Mouse (Mus musculus) heart, embryonic 12.5 days (tissue): ENCODE measurements around the gene Ccdc175. TPM values are rescaled to one million over a fixed set of nuclear protein-coding genes. Genes with fewer than 3 reads are reported as not detected.

Experiments
- ATAC-seq: fragments of 200-750 bp; cut with Nextera tagmentation; 2 replicates; pipeline ENCODE4 v1.8.0; 2017; ENCODE audit warnings: moderate TSS enrichment, moderate library complexity; ENCODE audit not compliant: insufficient number of reproducible peaks, low FRiP score
- H3K27ac ChIP-seq: fragments of 300-500 bp; sonication (generic); 2 replicates; pipeline ENCODE4 v1.5.1; 2016; ENCODE audit warnings: mild to moderate bottlenecking, moderate library complexity; ENCODE audit not compliant: poor library complexity, severe bottlenecking
- H3K27me3 ChIP-seq: fragments of 300-500 bp; sonication (generic); replicated peaks from 2 replicates; pipeline ENCODE4 v1.6.1; 2016; ENCODE audit warnings: mild to moderate bottlenecking, moderate library complexity
- H3K36me3 ChIP-seq: fragments of 300-500 bp; sonication (generic); 2 replicates; pipeline ENCODE4 v1.6.1; 2016; ENCODE audit warnings: mild to moderate bottlenecking, moderate library complexity
- H3K4me1 ChIP-seq: fragments of 300-500 bp; sonication (generic); replicated peaks from 2 replicates; pipeline ENCODE4 v1.6.1; 2016; ENCODE audit warnings: mild to moderate bottlenecking
- H3K4me2 ChIP-seq: fragments of 300-500 bp; sonication (generic); 2 replicates; pipeline ENCODE4 v1.6.1; 2016; ENCODE audit warnings: mild to moderate bottlenecking, moderate library complexity
- H3K4me3 ChIP-seq: fragments of 300-500 bp; sonication (generic); 2 replicates; pipeline ENCODE4 v1.5.1; 2016; ENCODE audit warnings: mild to moderate bottlenecking
- H3K9ac ChIP-seq: fragments of 300-500 bp; sonication (generic); 2 replicates; pipeline ENCODE4 v1.6.1; 2016; ENCODE audit warnings: mild to moderate bottlenecking, moderate library complexity
- H3K9me3 ChIP-seq: fragments of 300-500 bp; sonication (generic); replicated peaks from 2 replicates; pipeline ENCODE4 v1.6.1; 2016; ENCODE audit warnings: mild to moderate bottlenecking, moderate library complexity
- WGBS: fragments of 180-500 bp; shearing (Covaris S2); methylation state at CpG from one replicate; pipeline ENCODE4 v1.1.7; 2016; 5-methylcytosine and 5-hydroxymethylcytosine counted together
- polyA plus RNA-seq: library from polyadenylated mRNA; unstranded; fragments of >200 nt; fragmentation: Nextera tagmentation; extraction: Ambion mirVana; gene quantifications from 2 replicates; pipeline ENCODE4 v1.2.1, GENCODE M21; 2016

Ccdc175 gene
- polyA plus RNA-seq, 1 experiment from 2014 or later: not detected

GRCm38 (mm10) chr12:72197434-72197833 lies 12.6 kb upstream of the Ccdc175 start:
- no peak for ATAC-seq
- Histone ChIP-seq H3K9ac (no peak overlapping the region), H3K4me2 (no peak overlapping the region), H3K4me3 (no peak overlapping the region), H3K4me1 (peaks cover 11% of the 10 kb centered on the region), H3K27ac (no peak overlapping the region), H3K27me3 (no peaks in the 10 kb centered on the region), H3K9me3 (no peaks in the 10 kb centered on the region), H3K36me3 (no peaks in the 10 kb centered on the region)
- 48% methylated on average over 7 of the region's 7 CpGs for WGBS

GRCm38 (mm10) chr12:72179561-72179960 lies 5.3 kb downstream of the Ccdc175 start:
- Histone ChIP-seq H3K4me1 (no peaks in the 10 kb centered on the region), H3K36me3 (no peaks in the 10 kb centered on the region), H3K27me3 (no peaks in the 10 kb centered on the region), H3K9ac (no peak overlapping the region), H3K4me2 (no peak overlapping the region), H3K27ac (no peak overlapping the region), H3K4me3 (no peak overlapping the region), H3K9me3 (no peaks in the 10 kb centered on the region)
- 70% methylated on average over 4 of the region's 4 CpGs for WGBS
- ATAC-seq: no peak

GRCm38 (mm10) chr12:72178322-72178721 lies 6.5 kb downstream of the Ccdc175 start:
- Histone ChIP-seq H3K4me2 (no peak overlapping the region), H3K9ac (no peak overlapping the region), H3K4me3 (no peak overlapping the region), H3K9me3 (no peaks in the 10 kb centered on the region), H3K36me3 (no peaks in the 10 kb centered on the region), H3K27me3 (no peaks in the 10 kb centered on the region), H3K27ac (no peak overlapping the region), H3K4me1 (no peaks in the 10 kb centered on the region)
- 75% methylated on average over 3 of the region's 3 CpGs for WGBS
- no peak for ATAC-seq

- 54% methylated on average over 4 of the region's 4 CpGs for WGBS
- ATAC-seq: no peak
Observed at GRCm38 (mm10) chr12:72158421-72158820, 26.4 kb downstream of the Ccdc175 start.

GRCm38 (mm10) chr12:72150786-72151185 lies 34.0 kb downstream of the Ccdc175 start:
- Histone ChIP-seq H3K4me2 (no peak overlapping the region), H3K4me3 (no peak overlapping the region), H3K9me3 (no peaks in the 10 kb centered on the region), H3K27ac (no peak overlapping the region), H3K4me1 (no peaks in the 10 kb centered on the region), H3K27me3 (no peaks in the 10 kb centered on the region), H3K36me3 (no peaks in the 10 kb centered on the region), H3K9ac (no peak overlapping the region)
- WGBS: 73% methylated on average over 4 of the region's 4 CpGs
- ATAC-seq: no peak

More at GRCm38 (mm10) chr12:72158421-72158820, 26.4 kb downstream of the Ccdc175 start:
- H3K9me3 ChIP-seq: no peaks in the 10 kb centered on the region
- no peaks in the 10 kb centered on the region for H3K4me1 ChIP-seq
- H3K4me2 ChIP-seq: no peak overlapping the region
- no peak overlapping the region for H3K27ac ChIP-seq
- no peaks in the 10 kb centered on the region for H3K27me3 ChIP-seq
- H3K4me3 ChIP-seq: no peak overlapping the region
- H3K9ac ChIP-seq: no peak overlapping the region
- no peaks in the 10 kb centered on the region for H3K36me3 ChIP-seq

- Histone ChIP-seq H3K4me1 (no peaks in the 10 kb centered on the region), H3K9ac (no peak overlapping the region), H3K36me3 (no peaks in the 10 kb centered on the region), H3K4me2 (no peak overlapping the region), H3K27ac (no peak overlapping the region), H3K9me3 (0 out of 2 replicates have a peak, but pooled peaks cover 8% of the 10 kb centered on the region), H3K27me3 (no peaks in the 10 kb centered on the region), H3K4me3 (no peak overlapping the region)
- WGBS: 88% methylated on average over 10 of the region's 10 CpGs
- no peak for ATAC-seq
Observed at GRCm38 (mm10) chr12:72129203-72129602, 55.6 kb downstream of the Ccdc175 start.

GRCm38 (mm10) chr12:72115686-72116345 lies 69.0 kb downstream of the Ccdc175 start:
- Histone ChIP-seq H3K27me3 (0 out of 2 replicates have a peak, but pooled peaks cover 6% of the 10 kb centered on the region), H3K4me1 (no peaks in the 10 kb centered on the region), H3K9ac (no peak overlapping the region), H3K4me3 (no peak overlapping the region), H3K36me3 (no peaks in the 10 kb centered on the region), H3K4me2 (no peak overlapping the region), H3K27ac (no peak overlapping the region), H3K9me3 (0 out of 2 replicates have a peak, but pooled peaks cover 1% of the 10 kb centered on the region)
- 75% methylated on average over 22 of the region's 23 CpGs for WGBS
- ATAC-seq: no peak

GRCm38 (mm10) chr12:72115126-72115525 lies 69.7 kb downstream of the Ccdc175 start:
- Histone ChIP-seq H3K27ac (no peak overlapping the region), H3K9me3 (no peaks in the 10 kb centered on the region), H3K27me3 (0 out of 2 replicates have a peak, but pooled peaks cover 7% of the 10 kb centered on the region), H3K4me3 (no peak overlapping the region), H3K36me3 (no peaks in the 10 kb centered on the region), H3K4me1 (no peaks in the 10 kb centered on the region), H3K9ac (no peak overlapping the region), H3K4me2 (no peak overlapping the region)
- no peak for ATAC-seq
- 71% methylated on average over 6 of the region's 6 CpGs for WGBS

GRCm38 (mm10) chr12:72104525-72105281 lies 80.1 kb downstream of the Ccdc175 start:
- Histone ChIP-seq H3K27me3 (0 out of 2 replicates have a peak, but pooled peaks cover 8% of the 10 kb centered on the region), H3K9ac (no peak overlapping the region), H3K36me3 (peaks cover 15% of the 10 kb centered on the region), H3K4me1 (peaks cover 3% of the 10 kb centered on the region), H3K9me3 (no peaks in the 10 kb centered on the region), H3K27ac (no peak overlapping the region), H3K4me2 (peak overlapping the region; percentile 52), H3K4me3 (0 out of 2 replicates have a peak overlapping the region, but pooled peaks have one; percentile 6)
- WGBS: 14% methylated on average over 14 of the region's 14 CpGs
- peak; percentile 51; the same call in 1 of the 2 replicates for ATAC-seq

GRCm38 (mm10) chr12:72104027-72104426 lies 80.8 kb downstream of the Ccdc175 start:
- peaks cover 3% of the 10 kb centered on the region for H3K4me1 ChIP-seq
- 0 out of 2 replicates have a peak, but pooled peaks cover 8% of the 10 kb centered on the region for H3K27me3 ChIP-seq
- WGBS: 77% methylated on average over 5 of the region's 5 CpGs
- no peak overlapping the region for H3K4me2 ChIP-seq
- H3K9ac ChIP-seq: no peak overlapping the region
- no peak overlapping the region for H3K4me3 ChIP-seq
- peaks cover 16% of the 10 kb centered on the region for H3K36me3 ChIP-seq
- no peak for ATAC-seq
- H3K27ac ChIP-seq: no peak overlapping the region
- H3K9me3 ChIP-seq: no peaks in the 10 kb centered on the region

GRCm38 (mm10) chr12:72102776-72103175 lies 82.1 kb downstream of the Ccdc175 start:
- WGBS: 77% methylated on average over 6 of the region's 6 CpGs
- ATAC-seq: no peak
- H3K27ac ChIP-seq: no peak overlapping the region
- H3K9me3 ChIP-seq: no peaks in the 10 kb centered on the region
- H3K4me1 ChIP-seq: peaks cover 3% of the 10 kb centered on the region
- no peak overlapping the region for H3K9ac ChIP-seq
- no peak overlapping the region for H3K4me3 ChIP-seq
- peaks cover 22% of the 10 kb centered on the region for H3K36me3 ChIP-seq
- H3K27me3 ChIP-seq: 0 out of 2 replicates have a peak, but pooled peaks cover 8% of the 10 kb centered on the region
- H3K4me2 ChIP-seq: no peak overlapping the region
